Mouse (Mus musculus): ENCODE measurements around the gene Btbd9. TPM values are rescaled to one million over a fixed set of nuclear protein-coding genes. Genes with fewer than 3 reads are reported as not detected.

Btbd9 gene
- polyA plus RNA-seq, 1 experiment from 2014 or later: 52.5 TPM

GRCm38 (mm10) chr17:30415693-30416092, 160.6 kb downstream of the Btbd9 start:
- no peak overlapping the region for H3K4me3 ChIP-seq (ENCODE audit: low read length)
- no peaks in the 10 kb centered on the region for H3K9me3 ChIP-seq (ENCODE audit: control insufficient read depth, low read length)
- no peaks in the 10 kb centered on the region for H3K4me1 ChIP-seq (ENCODE audit: control insufficient read depth, insufficient read depth, low read length)
- 84% methylated on average over 3 of the region's 3 CpGs for WGBS
- no peaks in the 10 kb centered on the region for H3K36me3 ChIP-seq (ENCODE audit: control insufficient read depth, insufficient read depth, low read length)
- H3K9ac ChIP-seq (ENCODE audit: low read depth, low read length): no peak overlapping the region
- no peaks in the 10 kb centered on the region for H3K27me3 ChIP-seq (ENCODE audit: control insufficient read depth, insufficient read depth, low read length)
- H3K27ac ChIP-seq (ENCODE audit: low read depth, low read length): no peak overlapping the region
- no peak for ATAC-seq (ENCODE audit: low FRiP score, low TSS enrichment)
- H3K4me2 ChIP-seq (replicated peaks; ENCODE audit: low read depth, low read length): no peak overlapping the region

- Histone ChIP-seq H3K36me3 (ENCODE audit: control insufficient read depth, insufficient read depth, low read length) (no peaks in the 10 kb centered on the region), H3K9ac (ENCODE audit: low read depth, low read length) (no peak overlapping the region), H3K27ac (ENCODE audit: low read depth, low read length) (no peak overlapping the region), H3K4me3 (ENCODE audit: low read length) (no peak overlapping the region), H3K4me2 (replicated peaks; ENCODE audit: low read depth, low read length) (no peak overlapping the region), H3K9me3 (ENCODE audit: control insufficient read depth, low read length) (no peaks in the 10 kb centered on the region), H3K4me1 (ENCODE audit: control insufficient read depth, insufficient read depth, low read length) (no peaks in the 10 kb centered on the region), H3K27me3 (ENCODE audit: control insufficient read depth, insufficient read depth, low read length) (no peaks in the 10 kb centered on the region)
- no peak for ATAC-seq (ENCODE audit: low FRiP score, low TSS enrichment)
- 93% methylated on average over 3 of the region's 3 CpGs for WGBS
Observed at GRCm38 (mm10) chr17:30412991-30413390, 163.3 kb downstream of the Btbd9 start.

DNA sequence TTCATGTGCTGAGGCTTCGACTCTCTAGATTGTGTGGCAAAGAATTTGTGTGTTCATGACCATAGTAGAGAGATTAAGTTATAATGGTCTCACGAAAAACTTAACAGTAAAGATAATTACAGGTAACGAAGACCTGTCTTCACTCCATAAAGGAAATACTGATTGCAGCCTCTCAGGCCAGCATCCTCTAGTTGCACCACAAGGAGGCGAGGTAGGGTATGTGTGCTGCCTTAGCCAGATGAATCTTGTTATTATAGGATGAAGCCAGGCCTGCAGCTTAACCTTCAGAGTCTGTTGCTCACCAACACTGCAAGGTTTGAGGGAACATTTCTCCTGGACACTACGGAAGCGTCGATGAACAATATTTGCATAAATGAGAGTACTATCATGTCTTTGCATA, 170.3 kb downstream of the Btbd9 start:
- Histone ChIP-seq H3K4me3 (ENCODE audit: low read length) (no peak overlapping the region), H3K9ac (ENCODE audit: low read depth, low read length) (no peak overlapping the region), H3K4me1 (ENCODE audit: control insufficient read depth, insufficient read depth, low read length) (no peaks in the 10 kb centered on the region), H3K36me3 (ENCODE audit: control insufficient read depth, insufficient read depth, low read length) (no peaks in the 10 kb centered on the region), H3K27ac (ENCODE audit: low read depth, low read length) (no peak overlapping the region), H3K9me3 (ENCODE audit: control insufficient read depth, low read length) (no peaks in the 10 kb centered on the region), H3K27me3 (ENCODE audit: control insufficient read depth, insufficient read depth, low read length) (no peaks in the 10 kb centered on the region), H3K4me2 (replicated peaks; ENCODE audit: low read depth, low read length) (no peak overlapping the region)
- WGBS: 94% methylated on average over 7 of the region's 7 CpGs
- no peak for ATAC-seq (ENCODE audit: low FRiP score, low TSS enrichment)

DNA sequence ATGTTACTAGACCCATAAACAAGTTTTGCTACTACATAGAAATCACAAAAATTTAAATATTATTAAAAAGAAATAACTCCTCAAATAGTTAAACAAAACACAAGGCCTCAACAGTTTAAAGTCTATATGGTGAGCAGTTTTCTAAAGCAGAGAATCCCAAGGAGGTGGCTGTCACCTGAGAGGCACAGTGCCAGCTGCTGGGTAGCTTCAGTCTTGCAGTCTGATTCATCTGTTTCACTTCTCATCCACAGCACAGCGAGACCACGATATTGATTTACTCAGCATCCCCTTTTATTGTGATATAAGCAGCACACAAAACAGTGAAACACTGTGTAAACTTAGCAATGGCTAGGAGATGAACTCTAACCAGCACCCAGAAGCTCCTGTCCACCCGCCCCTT, 173.4 kb downstream of the Btbd9 start:
- Histone ChIP-seq H3K4me3 (ENCODE audit: low read length) (no peak overlapping the region), H3K27me3 (ENCODE audit: control insufficient read depth, insufficient read depth, low read length) (no peaks in the 10 kb centered on the region), H3K9ac (ENCODE audit: low read depth, low read length) (no peak overlapping the region), H3K9me3 (ENCODE audit: control insufficient read depth, low read length) (no peaks in the 10 kb centered on the region), H3K4me1 (ENCODE audit: control insufficient read depth, insufficient read depth, low read length) (no peaks in the 10 kb centered on the region), H3K27ac (ENCODE audit: low read depth, low read length) (no peak overlapping the region), H3K4me2 (replicated peaks; ENCODE audit: low read depth, low read length) (no peak overlapping the region), H3K36me3 (ENCODE audit: control insufficient read depth, insufficient read depth, low read length) (no peaks in the 10 kb centered on the region)
- WGBS: 93% methylated on average over 3 of the region's 3 CpGs
- no peak for ATAC-seq (ENCODE audit: low FRiP score, low TSS enrichment)

- H3K36me3 ChIP-seq (ENCODE audit: control insufficient read depth, insufficient read depth, low read length): no peaks in the 10 kb centered on the region
- H3K9ac ChIP-seq (ENCODE audit: low read depth, low read length): no peak overlapping the region
- H3K27ac ChIP-seq (ENCODE audit: low read depth, low read length): no peak overlapping the region
- no peak for ATAC-seq (ENCODE audit: low FRiP score, low TSS enrichment)
- H3K4me3 ChIP-seq (ENCODE audit: low read length): no peak overlapping the region
- no peak overlapping the region for H3K4me2 ChIP-seq (replicated peaks; ENCODE audit: low read depth, low read length)
- no peaks in the 10 kb centered on the region for H3K27me3 ChIP-seq (ENCODE audit: control insufficient read depth, insufficient read depth, low read length)
- 83% methylated on average over 4 of the region's 4 CpGs for WGBS
- H3K4me1 ChIP-seq (ENCODE audit: control insufficient read depth, insufficient read depth, low read length): no peaks in the 10 kb centered on the region
- no peaks in the 10 kb centered on the region; the same call in 1 of the 2 replicates for H3K9me3 ChIP-seq (ENCODE audit: control insufficient read depth, low read length)
Observed at GRCm38 (mm10) chr17:30395261-30395660, 181.0 kb downstream of the Btbd9 start.

- Histone ChIP-seq H3K9me3 (ENCODE audit: control insufficient read depth, low read length) (no peaks in the 10 kb centered on the region; the same call in 1 of the 2 replicates), H3K4me3 (ENCODE audit: low read length) (no peak overlapping the region), H3K27me3 (ENCODE audit: control insufficient read depth, insufficient read depth, low read length) (no peaks in the 10 kb centered on the region), H3K4me1 (ENCODE audit: control insufficient read depth, insufficient read depth, low read length) (no peaks in the 10 kb centered on the region), H3K36me3 (ENCODE audit: control insufficient read depth, insufficient read depth, low read length) (no peaks in the 10 kb centered on the region), H3K27ac (ENCODE audit: low read depth, low read length) (no peak overlapping the region), H3K4me2 (replicated peaks; ENCODE audit: low read depth, low read length) (no peak overlapping the region), H3K9ac (ENCODE audit: low read depth, low read length) (no peak overlapping the region)
- ATAC-seq (ENCODE audit: low FRiP score, low TSS enrichment): no peak
- WGBS: 86% methylated on average over 4 of the region's 4 CpGs
Observed at GRCm38 (mm10) chr17:30392031-30392430, 184.3 kb downstream of the Btbd9 start.

- WGBS: 97% methylated on average over 1 of the region's 1 CpGs
- H3K9me3 ChIP-seq (ENCODE audit: control insufficient read depth, low read length): no peaks in the 10 kb centered on the region; the same call in 1 of the 2 replicates
- no peak overlapping the region for H3K9ac ChIP-seq (ENCODE audit: low read depth, low read length)
- no peak overlapping the region for H3K4me2 ChIP-seq (replicated peaks; ENCODE audit: low read depth, low read length)
- H3K4me1 ChIP-seq (ENCODE audit: control insufficient read depth, insufficient read depth, low read length): no peaks in the 10 kb centered on the region
- no peak for ATAC-seq (ENCODE audit: low FRiP score, low TSS enrichment)
- H3K4me3 ChIP-seq (ENCODE audit: low read length): no peak overlapping the region
- H3K36me3 ChIP-seq (ENCODE audit: control insufficient read depth, insufficient read depth, low read length): no peaks in the 10 kb centered on the region
- H3K27me3 ChIP-seq (ENCODE audit: control insufficient read depth, insufficient read depth, low read length): no peaks in the 10 kb centered on the region
- no peak overlapping the region for H3K27ac ChIP-seq (ENCODE audit: low read depth, low read length)
Observed at GRCm38 (mm10) chr17:30391220-30391619, 185.1 kb downstream of the Btbd9 start.

DNA sequence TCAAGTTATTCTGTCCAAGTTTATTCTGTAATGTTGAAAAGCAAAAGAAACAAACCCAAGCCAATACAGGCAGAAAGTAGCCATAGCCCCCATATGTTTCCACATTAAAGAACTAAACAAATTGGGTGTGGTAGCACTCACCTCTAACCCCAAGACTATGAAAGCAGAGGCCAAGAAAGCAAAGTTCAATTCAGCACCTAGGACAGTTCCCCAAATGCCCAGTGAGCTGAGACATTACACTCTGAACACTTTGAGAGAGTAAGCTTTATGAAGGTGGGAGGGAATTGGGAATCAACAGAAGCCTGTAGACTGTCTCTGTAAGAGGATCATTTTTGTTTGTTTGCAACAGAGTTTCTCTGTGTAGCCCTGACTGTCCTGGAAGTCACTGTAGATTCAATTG, 186.6 kb downstream of the Btbd9 start:
- no peak for ATAC-seq (ENCODE audit: low FRiP score, low TSS enrichment)
- H3K27ac ChIP-seq (ENCODE audit: low read depth, low read length): no peak overlapping the region
- H3K36me3 ChIP-seq (ENCODE audit: control insufficient read depth, insufficient read depth, low read length): no peaks in the 10 kb centered on the region
- H3K4me2 ChIP-seq (replicated peaks; ENCODE audit: low read depth, low read length): no peak overlapping the region
- H3K9ac ChIP-seq (ENCODE audit: low read depth, low read length): no peak overlapping the region
- no peaks in the 10 kb centered on the region for H3K27me3 ChIP-seq (ENCODE audit: control insufficient read depth, insufficient read depth, low read length)
- H3K4me1 ChIP-seq (ENCODE audit: control insufficient read depth, insufficient read depth, low read length): no peaks in the 10 kb centered on the region
- H3K4me3 ChIP-seq (ENCODE audit: low read length): no peak overlapping the region
- no peaks in the 10 kb centered on the region for H3K9me3 ChIP-seq (ENCODE audit: control insufficient read depth, low read length)

- Histone ChIP-seq H3K36me3 (ENCODE audit: control insufficient read depth, insufficient read depth, low read length) (no peaks in the 10 kb centered on the region), H3K9ac (ENCODE audit: low read depth, low read length) (no peak overlapping the region), H3K27me3 (ENCODE audit: control insufficient read depth, insufficient read depth, low read length) (no peaks in the 10 kb centered on the region), H3K27ac (ENCODE audit: low read depth, low read length) (no peak overlapping the region), H3K4me2 (replicated peaks; ENCODE audit: low read depth, low read length) (no peak overlapping the region), H3K9me3 (ENCODE audit: control insufficient read depth, low read length) (no peaks in the 10 kb centered on the region), H3K4me1 (ENCODE audit: control insufficient read depth, insufficient read depth, low read length) (no peaks in the 10 kb centered on the region), H3K4me3 (ENCODE audit: low read length) (no peak overlapping the region)
- 92% methylated on average over 4 of the region's 4 CpGs for WGBS
- no peak for ATAC-seq (ENCODE audit: low FRiP score, low TSS enrichment)
Observed at GRCm38 (mm10) chr17:30388817-30389216, 187.5 kb downstream of the Btbd9 start.

GRCm38 (mm10) chr17:30388391-30388790, 187.9 kb downstream of the Btbd9 start:
- H3K4me3 ChIP-seq (ENCODE audit: low read length): no peak overlapping the region
- 83% methylated on average over 3 of the region's 3 CpGs for WGBS
- H3K27me3 ChIP-seq (ENCODE audit: control insufficient read depth, insufficient read depth, low read length): no peaks in the 10 kb centered on the region
- H3K4me1 ChIP-seq (ENCODE audit: control insufficient read depth, insufficient read depth, low read length): no peaks in the 10 kb centered on the region
- H3K4me2 ChIP-seq (replicated peaks; ENCODE audit: low read depth, low read length): no peak overlapping the region
- H3K9ac ChIP-seq (ENCODE audit: low read depth, low read length): no peak overlapping the region
- no peak for ATAC-seq (ENCODE audit: low FRiP score, low TSS enrichment)
- H3K36me3 ChIP-seq (ENCODE audit: control insufficient read depth, insufficient read depth, low read length): no peaks in the 10 kb centered on the region
- no peaks in the 10 kb centered on the region for H3K9me3 ChIP-seq (ENCODE audit: control insufficient read depth, low read length)
- H3K27ac ChIP-seq (ENCODE audit: low read depth, low read length): no peak overlapping the region

Data from kidney, embryonic 14.5 days (tissue).